Mouse (Mus musculus) cerebellum, adult 2 months (tissue): ENCODE measurements at regions not wholly inside any gene's neighbourhood (a gene's known extent, or its start where the extent isn't known, plus 50 kb on each side); places are given as distances from the start of the nearest gene placed in this dataset.

Experiments used
- CTCF ChIP-seq: fragments of 200-500 bp; IDR thresholded peaks from 2 replicates; pipeline ENCODE4 v1.5.1; 2011; ENCODE audit warnings: low read depth, mild to moderate bottlenecking, control low read depth, low read length, moderate library complexity, borderline replicate concordance; ENCODE audit not compliant: insufficient read depth
- POLR2A ChIP-seq: fragments of 200-500 bp; IDR thresholded peaks from 2 replicates; pipeline ENCODE4 v1.6.1; 2011; ENCODE audit warnings: low read length, control low read depth, borderline replicate concordance; ENCODE audit not compliant: insufficient read depth

GRCm38 (mm10) chr4:140461317-140461716 lies 204.5 kb downstream of the Arhgef10l start:
- TF ChIP-seq CTCF (no peak), POLR2A (no peak)
